Mouse (Mus musculus): Measurements from ENCODE around the gene Tcf3.
A peak's percentile ranks its signal among the peaks of the same experiment; 100 is the strongest.

Tcf3 gene

GRCm38 (mm10) chr10:80405481-80406173, 27.8 kb downstream of the Tcf3 start:
- DNase-seq, result no peak

GRCm38 (mm10) chr10:80403044-80403692, 30.3 kb downstream of the Tcf3 start:
- no peak for DNase-seq

GRCm38 (mm10) chr10:80400704-80401161, 32.7 kb downstream of the Tcf3 start:
- no peak for DNase-seq

GRCm38 (mm10) chr10:80399973-80400703, 33.3 kb downstream of the Tcf3 start:
- no peak for DNase-seq

GRCm38 (mm10) chr10:80399191-80399972, 34.1 kb downstream of the Tcf3 start, which contains the start of gene Mbd3:
Gene Mbd3, minus strand, starts transcription at chr10:80399550.
- DNase-seq, result peak; percentile 100

- DNase-seq, result peak; percentile 97 to 100
Observed at GRCm38 (mm10) chr10:80398719-80399190, 34.7 kb downstream of the Tcf3 start.

GRCm38 (mm10) chr10:80398174-80398535, 35.3 kb downstream of the Tcf3 start:
- no peak for DNase-seq

GRCm38 (mm10) chr10:80397524-80398173, 35.8 kb downstream of the Tcf3 start:
- no peak for DNase-seq

- no peak for DNase-seq
Observed at GRCm38 (mm10) chr10:80396822-80397523, 36.5 kb downstream of the Tcf3 start.

GRCm38 (mm10) chr10:80395025-80395627, 38.3 kb downstream of the Tcf3 start:
- DNase-seq, result no peak

- no peak for DNase-seq
Observed at GRCm38 (mm10) chr10:80392687-80393086, 40.8 kb downstream of the Tcf3 start.

- DNase-seq, result no peak
Observed at GRCm38 (mm10) chr10:80390697-80391096, 42.8 kb downstream of the Tcf3 start.

- no peak for DNase-seq
Observed at GRCm38 (mm10) chr10:80389185-80389708, 44.2 kb downstream of the Tcf3 start.

GRCm38 (mm10) chr10:80388731-80389130, 44.7 kb downstream of the Tcf3 start:
- no peak for DNase-seq

- DNase-seq, result peak; percentile 81 to 95
Observed at GRCm38 (mm10) chr10:80387522-80387959, 45.9 kb downstream of the Tcf3 start, which contains the start of gene Mex3d. Gene Mex3d, minus strand, starts transcription at chr10:80387659.

GRCm38 (mm10) chr10:80386735-80387471, 46.5 kb downstream of the Tcf3 start:
- DNase-seq, result peak in 1 of 2 experiments; percentile 56

GRCm38 (mm10) chr10:80385811-80386734, 47.4 kb downstream of the Tcf3 start:
- DNase-seq, result no peak

- DNase-seq, result no peak
Observed at GRCm38 (mm10) chr10:80385310-80385709, 48.1 kb downstream of the Tcf3 start.

GRCm38 (mm10) chr10:80384709-80385108, 48.7 kb downstream of the Tcf3 start:
- no peak for DNase-seq
